Mouse (Mus musculus) megakaryocyte, embryonic 14.5 days (primary cell): ENCODE data around the gene Gm14137.

Source experiments
- FLI1 ChIP-seq: IDR thresholded peaks from 2 replicates; pipeline ENCODE4 v1.6.1; 2012; ENCODE audit warnings: low read length, inconsistent platforms, mixed read lengths
- GATA1 ChIP-seq: IDR thresholded peaks from 3 replicates; pipeline ENCODE4 v1.6.1; 2012; ENCODE audit warnings: mixed read lengths, low read length, inconsistent platforms, borderline replicate concordance

GRCm38 (mm10) chr2:119145199-119145598 is 29.1 kb upstream of the Gm14137 start:
- TF ChIP-seq GATA1, result no peak
- TF ChIP-seq FLI1, result no peak
